Mouse (Mus musculus): ENCODE measurements around the gene Cd164l2.

- TF ChIP-seq CTCF (IDR thresholded peaks at IDR 0.05; ENCODE audit: borderline replicate concordance, insufficient read depth, low read depth, low read length): no peak
- TF ChIP-seq POLR2A (IDR thresholded peaks at IDR 0.05; ENCODE audit: borderline replicate concordance, insufficient read depth, low read length): no peak
These were observed 17.4 kb upstream of the Cd164l2 start for GRCm38 (mm10) chr4:133194482-133194881.

Measured in cerebellum, adult 2 months (tissue).